Mouse (Mus musculus) CH12.LX (cell line): ENCODE results near the gene Oosp3.

Experiments
- EP300 ChIP-seq: IDR thresholded peaks from 2 replicates; pipeline ENCODE4 v1.6.1; 2011; ENCODE audit warnings: low read length, improper control_type of control experiment
- HCFC1 ChIP-seq: IDR thresholded peaks from 2 replicates; pipeline ENCODE4 v1.6.1; 2012; ENCODE audit warnings: low read depth, mild to moderate bottlenecking, inconsistent platforms, low read length, improper control_type of control experiment
- MAX ChIP-seq: IDR thresholded peaks from 2 replicates; pipeline ENCODE4 v1.6.1; 2011; ENCODE audit warnings: low read length, improper control_type of control experiment
- NELFE ChIP-seq: IDR thresholded peaks from 2 replicates; pipeline ENCODE4 v1.6.1; 2011; ENCODE audit warnings: low read depth, low read length, improper control_type of control experiment
- POLR2A ChIP-seq: IDR thresholded peaks from 2 replicates; pipeline ENCODE4 v1.6.1; 2011; ENCODE audit warnings: low read depth, mild to moderate bottlenecking, improper control_type of control experiment, low read length
- ZKSCAN1 ChIP-seq: IDR thresholded peaks from 2 replicates; pipeline ENCODE4 v1.6.1; 2012; ENCODE audit warnings: low read depth, inconsistent platforms, low read length, improper control_type of control experiment, borderline replicate concordance

GRCm38 (mm10) chr19:11723870-11724269 is 27.0 kb downstream of the Oosp3 start:
- TF ChIP-seq POLR2A (no peak), NELFE (no peak), MAX (no peak), EP300 (no peak), ZKSCAN1 (no peak), HCFC1 (no peak)
